ENCODE assay signal across 27 mouse cellular contexts in genomic region chr5:149340361-149340760, GRCm38 (mm10).
DNase-seq lines count a peak whose midpoint lies in the region; ATAC-seq and TF ChIP-seq lines count a peak whose summit lies in the region.
"Had no signal": no experiment of that assay in that cellular context is flagged by ENCODE, and none has a peak within 500 bp of the region (broad histone marks: within the 10 kb centered on the region; RNA-seq: fewer than 3 reads in every experiment).

No protein-coding gene starts in this region.

- DNase-seq in forebrain, postnatal 0 days, result no peak
- peak; percentile 36 for DNase-seq in right cerebral cortex, adult 18-20 months
- DNase-seq in right cerebral cortex, postnatal 14 days, result no peak
- peak; percentile 25 for DNase-seq in adrenal gland, postnatal 10 days
- DNase-seq in frontal cortex, postnatal 36 days (ENCODE audit: low spot score in 2 of 2), result no peak
- no peak for DNase-seq in spleen, postnatal 36 days (ENCODE audit: low spot score in 2 of 2)
- DNase-seq: B cell, adult 2 months; cerebellum, adult 11 months; cerebellum, adult 9-10 months; cerebellum, postnatal 36 days; gastrocnemius, postnatal 10 days; kidney, adult 2 months; kidney, postnatal 10 days; layer of hippocampus, adult 9-11 months; thymus, postnatal 14 days had no signal

- no peak overlapping the region for H3K4me2 ChIP-seq in forebrain, embryonic 15.5 days (replicated peaks)
- H3K4me2 ChIP-seq in forebrain, postnatal 0 days (ENCODE audit: low read depth), result no peak overlapping the region
- H3K4me2 ChIP-seq in kidney, embryonic 14.5 days (replicated peaks; ENCODE audit: low read depth, low read length), result no peak overlapping the region
- H3K4me2 ChIP-seq: forebrain, embryonic 13.5 days; heart, embryonic 15.5 days; intestine, embryonic 15.5 days; limb, embryonic 13.5 days; liver, embryonic 11.5 days; lung, embryonic 15.5 days had no signal

- ATAC-seq in forebrain, embryonic 15.5 days (replicated peaks), result no peak
- ATAC-seq in forebrain, postnatal 0 days, result no peak
- no peak for ATAC-seq in kidney, embryonic 14.5 days (ENCODE audit: low FRiP score, low TSS enrichment)
- ATAC-seq: forebrain, embryonic 13.5 days; hindbrain, postnatal 0 days; intestine, embryonic 15.5 days; midbrain, embryonic 16.5 days had no signal

- H3K9me3 ChIP-seq in forebrain, embryonic 15.5 days, result no peaks in the 10 kb centered on the region
- H3K9me3 ChIP-seq in forebrain, postnatal 0 days (ENCODE audit: low read length), result no peaks in the 10 kb centered on the region
- H3K9me3 ChIP-seq in kidney, embryonic 14.5 days (ENCODE audit: control insufficient read depth, low read length), result no peaks in the 10 kb centered on the region
- H3K9me3 ChIP-seq: forebrain, embryonic 13.5 days; heart, embryonic 10.5 days; heart, embryonic 15.5 days; intestine, embryonic 15.5 days; limb, embryonic 13.5 days; lung, embryonic 15.5 days; midbrain, embryonic 10.5 days had no signal

- no peak overlapping the region for H3K9ac ChIP-seq in forebrain, embryonic 15.5 days (replicated peaks)
- no peak overlapping the region for H3K9ac ChIP-seq in forebrain, postnatal 0 days
- no peak overlapping the region for H3K9ac ChIP-seq in kidney, embryonic 14.5 days (ENCODE audit: low read depth, low read length)
- H3K9ac ChIP-seq: forebrain, embryonic 13.5 days; heart, embryonic 15.5 days; intestine, embryonic 15.5 days; limb, embryonic 13.5 days; lung, embryonic 15.5 days had no signal

- no peaks in the 10 kb centered on the region for H3K36me3 ChIP-seq in forebrain, embryonic 15.5 days
- H3K36me3 ChIP-seq in forebrain, postnatal 0 days (ENCODE audit: insufficient read depth), result no peaks in the 10 kb centered on the region
- no peaks in the 10 kb centered on the region for H3K36me3 ChIP-seq in kidney, embryonic 14.5 days (ENCODE audit: control insufficient read depth, insufficient read depth, low read length)
- H3K36me3 ChIP-seq: heart, embryonic 10.5 days; heart, embryonic 15.5 days; intestine, embryonic 15.5 days; limb, embryonic 13.5 days; lung, embryonic 15.5 days; midbrain, embryonic 10.5 days had no signal

- 0 out of 2 replicates have a peak overlapping the region, but pooled peaks have one; percentile 12 for H3K27ac ChIP-seq in forebrain, embryonic 15.5 days (replicated peaks)
- H3K27ac ChIP-seq in forebrain, postnatal 0 days (ENCODE audit: low read depth, low read length), result no peak overlapping the region
- no peak overlapping the region for H3K27ac ChIP-seq in kidney, embryonic 14.5 days (ENCODE audit: low read depth, low read length)
- H3K27ac ChIP-seq: forebrain, embryonic 13.5 days; heart, embryonic 10.5 days; heart, embryonic 15.5 days; hindbrain, postnatal 0 days; intestine, embryonic 15.5 days; limb, embryonic 13.5 days; lung, embryonic 15.5 days; midbrain, embryonic 10.5 days had no signal

- 51% methylated on average over 7 of the region's 7 CpGs for WGBS in forebrain, embryonic 15.5 days
- WGBS in forebrain, postnatal 0 days, result 46% methylated on average over 7 of the region's 7 CpGs
- 79% methylated on average over 7 of the region's 7 CpGs for WGBS in kidney, embryonic 14.5 days

- H3K27me3 ChIP-seq in forebrain, embryonic 15.5 days, result no peaks in the 10 kb centered on the region
- no peaks in the 10 kb centered on the region for H3K27me3 ChIP-seq in forebrain, postnatal 0 days (ENCODE audit: insufficient read depth, low read length)
- no peaks in the 10 kb centered on the region for H3K27me3 ChIP-seq in kidney, embryonic 14.5 days (ENCODE audit: control insufficient read depth, insufficient read depth, low read length)
- H3K27me3 ChIP-seq: forebrain, embryonic 13.5 days; heart, embryonic 15.5 days; intestine, embryonic 15.5 days; limb, embryonic 13.5 days; lung, embryonic 15.5 days had no signal

- peaks cover 22% of the 10 kb centered on the region for H3K4me1 ChIP-seq in forebrain, embryonic 15.5 days
- no peaks in the 10 kb centered on the region; the same call in 1 of the 2 replicates for H3K4me1 ChIP-seq in forebrain, postnatal 0 days (ENCODE audit: insufficient read depth)
- H3K4me1 ChIP-seq in kidney, embryonic 14.5 days (ENCODE audit: control insufficient read depth, insufficient read depth, low read length), result no peaks in the 10 kb centered on the region
- H3K4me1 ChIP-seq: intestine, embryonic 15.5 days had no signal

- TF ChIP-seq CTCF in forebrain, postnatal 0 days (IDR thresholded peaks at IDR 0.05; ENCODE audit: low read depth), result no peak

- H3K4me3 ChIP-seq in forebrain, embryonic 15.5 days, result no peak overlapping the region
- H3K4me3 ChIP-seq in forebrain, postnatal 0 days (ENCODE audit: low read depth, low read length), result no peak overlapping the region
- H3K4me3 ChIP-seq in kidney, embryonic 14.5 days (ENCODE audit: low read length), result no peak overlapping the region
- H3K4me3 ChIP-seq: forebrain, embryonic 13.5 days; heart, embryonic 10.5 days; heart, embryonic 15.5 days; intestine, embryonic 15.5 days; limb, embryonic 13.5 days; lung, embryonic 15.5 days; midbrain, embryonic 10.5 days had no signal

Comparison
In these comparisons a context has a peak if more than half of its experiments do, and no peak if none do; other contexts are left out.
1. DNase-seq: peak in right cerebral cortex, adult 18-20 months (single experiment) and adrenal gland, postnatal 10 days (single experiment); none in forebrain, postnatal 0 days (single experiment), right cerebral cortex, postnatal 14 days (single experiment), frontal cortex, postnatal 36 days (0 of 2) and spleen, postnatal 36 days (0 of 2).